Mouse (Mus musculus) adrenal gland (tissue): ENCODE measurements around the gene Ddx39.

Source experiments
- intact Hi-C: fragments of 180-260 bp; cut with DNase I; formaldehyde crosslinking; loops from one replicate; pipeline ENCODE4 v1.15.1; 2025

Gene Ddx39

GRCm38 (mm10) chr8:83698661-83699453 lies 16.1 kb upstream of the Ddx39 start, which contains the start of gene Pkn1:
TSS of gene Pkn1 (minus strand) at chr8:83699179.
- intact Hi-C loops = loop anchor here (5.0 kb wide), 1 partner anchor 37 kb away; no protein-coding TSS in a partner anchor

- intact Hi-C loops = loop anchor here (5.0 kb wide), 1 partner anchor 37 kb away; no protein-coding TSS in a partner anchor
Observed at GRCm38 (mm10) chr8:83699566-83699965, 15.4 kb upstream of the Ddx39 start.

- intact Hi-C loops = no loop called here
Observed at GRCm38 (mm10) chr8:83700423-83701085, 14.4 kb upstream of the Ddx39 start.

GRCm38 (mm10) chr8:83703426-83703825 lies 11.6 kb upstream of the Ddx39 start:
- intact Hi-C loops = no loop called here

- intact Hi-C loops = no loop called here
Observed at GRCm38 (mm10) chr8:83706411-83706810, 8.6 kb upstream of the Ddx39 start.

GRCm38 (mm10) chr8:83707554-83707953 lies 7.4 kb upstream of the Ddx39 start:
- intact Hi-C loops = no loop called here

- intact Hi-C loops = no loop called here
Observed at GRCm38 (mm10) chr8:83714676-83715030, 324 bp upstream of the Ddx39 start.

GRCm38 (mm10) chr8:83715771-83716170 lies 794 bp downstream of the Ddx39 start:
- intact Hi-C loops = no loop called here

GRCm38 (mm10) chr8:83716563-83716962 lies 1.6 kb downstream of the Ddx39 start:
- intact Hi-C loops = no loop called here

- intact Hi-C loops = no loop called here
Observed at GRCm38 (mm10) chr8:83719048-83719447, 4.1 kb downstream of the Ddx39 start.

GRCm38 (mm10) chr8:83719693-83720092 lies 4.7 kb downstream of the Ddx39 start:
- intact Hi-C loops = loop anchor here (10.0 kb wide), 1 partner anchor 235 kb away; the partner anchor contains the start of genes Asf1b and Gm10644

GRCm38 (mm10) chr8:83721405-83722025 lies 6.5 kb downstream of the Ddx39 start:
- intact Hi-C loops = loop anchor here (10.0 kb wide), 1 partner anchor 233 kb away; the partner anchor contains the start of genes Asf1b and Gm10644

- intact Hi-C loops = loop anchor here (10.0 kb wide), 1 partner anchor 232 kb away; the partner anchor contains the start of genes Asf1b and Gm10644
Observed at GRCm38 (mm10) chr8:83722631-83723030, 7.7 kb downstream of the Ddx39 start.

GRCm38 (mm10) chr8:83723447-83724083 lies 8.6 kb downstream of the Ddx39 start:
- intact Hi-C loops = loop anchor here (10.0 kb wide), 1 partner anchor 231 kb away; the partner anchor contains the start of genes Asf1b and Gm10644

- intact Hi-C loops = loop anchor here (5.0 to 10.0 kb wide), 3 partner anchors 57 to 230 kb away; partner anchors contain the start of genes Asf1b and Gm10644
Observed at GRCm38 (mm10) chr8:83724697-83725482, 9.9 kb downstream of the Ddx39 start.

- intact Hi-C loops = loop anchor here (5.0 to 10.0 kb wide), 3 partner anchors 57 to 229 kb away; partner anchors contain the start of genes Asf1b and Gm10644
Observed at GRCm38 (mm10) chr8:83725521-83726102, 10.6 kb downstream of the Ddx39 start.

GRCm38 (mm10) chr8:83729009-83729807 lies 14.2 kb downstream of the Ddx39 start:
- intact Hi-C loops = loop anchor here (5.0 to 10.0 kb wide), 3 partner anchors 53 to 226 kb away; partner anchors contain the start of genes Asf1b and Gm10644

GRCm38 (mm10) chr8:83731906-83732305 lies 16.9 kb downstream of the Ddx39 start:
- intact Hi-C loops = no loop called here

GRCm38 (mm10) chr8:83732919-83733318 lies 17.9 kb downstream of the Ddx39 start:
- intact Hi-C loops = no loop called here
